Mouse (Mus musculus) MEL (cell line): ENCODE results near the gene Camkv. TPM values are rescaled to one million over a fixed set of nuclear protein-coding genes. Genes with fewer than 3 reads are reported as not detected.

Experiments
- DNase-seq: peaks from one replicate; pipeline ENCODE4 v3.0.0; 2011; ENCODE audit warnings: low read depth, low spot score
- H3K27ac ChIP-seq: 2 replicates; pipeline ENCODE4 v1.5.1; 2012; ENCODE audit warnings: low read depth, mild to moderate bottlenecking, control low read depth, low read length, moderate library complexity; ENCODE audit not compliant: control insufficient read depth
- H3K27me3 ChIP-seq, 2 experiments: fragments of 150-350 bp in 1 of 2; sonication (generic) in 1 of 2; 2 replicates each; pipeline ENCODE4 v1.6.1; 2012; ENCODE audit warnings: low read length in 2 of 2, mild to moderate bottlenecking in 2 of 2, improper control_type of control experiment in 1 of 2, moderate library complexity in 1 of 2; ENCODE audit not compliant: insufficient read depth in 2 of 2, control insufficient read depth in 1 of 2
- H3K36me3 ChIP-seq, 2 experiments: 2 replicates each; pipeline ENCODE4 v1.6.1; 2012 to 2014; ENCODE audit warnings: low read length in 2 of 2, improper control_type of control experiment in 1 of 2, inconsistent platforms in 1 of 2, mild to moderate bottlenecking in 1 of 2; ENCODE audit not compliant: insufficient read depth in 2 of 2, control insufficient read depth in 1 of 2
- H3K4me1 ChIP-seq, 2 experiments: fragments of 150-350 bp in 1 of 2; sonication (generic) in 1 of 2; 2 replicates each; pipeline ENCODE4 v1.6.1; 2012; ENCODE audit warnings: low read length in 2 of 2, improper control_type of control experiment in 1 of 2, mild to moderate bottlenecking in 1 of 2; ENCODE audit not compliant: insufficient read depth in 2 of 2, control insufficient read depth in 1 of 2
- H3K4me3 ChIP-seq, 2 experiments: fragments of 150-350 bp in 1 of 2; sonication (generic) in 1 of 2; 2 replicates each; pipeline ENCODE4 v1.5.1; 2012; ENCODE audit warnings: low read depth in 2 of 2, low read length in 2 of 2, mild to moderate bottlenecking in 2 of 2, moderate library complexity in 2 of 2, control low read depth in 1 of 2, improper control_type of control experiment in 1 of 2; ENCODE audit not compliant: control insufficient read depth in 1 of 2, insufficient read depth in 1 of 2
- H3K79me2 ChIP-seq: 2 replicates; pipeline ENCODE4 v1.6.1; 2012; ENCODE audit warnings: mild to moderate bottlenecking, low read length, moderate library complexity; ENCODE audit not compliant: control insufficient read depth, poor library complexity, insufficient read depth
- H3K9ac ChIP-seq: 2 replicates; pipeline ENCODE4 v1.6.1; 2012; ENCODE audit warnings: low read depth, mild to moderate bottlenecking, control low read depth, low read length, moderate library complexity; ENCODE audit not compliant: control insufficient read depth, poor library complexity, severe bottlenecking
- H3K9me3 ChIP-seq: fragments of 150-350 bp; sonication (generic); replicated peaks from 2 replicates; pipeline ENCODE4 v1.6.1; 2012; ENCODE audit warnings: mild to moderate bottlenecking, low read length, improper control_type of control experiment, moderate library complexity; ENCODE audit not compliant: insufficient read depth
- CHD1 ChIP-seq: IDR thresholded peaks from 2 replicates; pipeline ENCODE4 v1.6.1; 2012; ENCODE audit warnings: low read depth, mild to moderate bottlenecking, inconsistent platforms, low read length, improper control_type of control experiment
- CHD2 ChIP-seq: IDR thresholded peaks from 2 replicates; pipeline ENCODE4 v1.6.1; 2011; ENCODE audit warnings: low read length, improper control_type of control experiment
- E2F4 ChIP-seq: IDR thresholded peaks from 2 replicates; pipeline ENCODE4 v1.6.1; 2011; ENCODE audit warnings: low read depth, low read length, improper control_type of control experiment, borderline replicate concordance
- EP300 ChIP-seq, 2 experiments: IDR thresholded peaks; 2 replicates each; pipeline ENCODE4 v1.6.1; 2011; ENCODE audit warnings: improper control_type of control experiment in 2 of 2, low read length in 2 of 2, low read depth in 1 of 2, mild to moderate bottlenecking in 1 of 2
- ETS1 ChIP-seq: IDR thresholded peaks from 2 replicates; pipeline ENCODE4 v1.6.1; 2012; ENCODE audit warnings: low read depth, mild to moderate bottlenecking, inconsistent platforms, low read length, improper control_type of control experiment, moderate library complexity
- HCFC1 ChIP-seq: IDR thresholded peaks from 2 replicates; pipeline ENCODE4 v1.6.1; 2012; ENCODE audit warnings: low read depth, mild to moderate bottlenecking, inconsistent platforms, low read length, improper control_type of control experiment, moderate library complexity
- KAT2A ChIP-seq: conservative IDR thresholded peaks from 2 replicates; pipeline ENCODE4 v1.6.1; 2012; ENCODE audit warnings: low read depth, low read length, improper control_type of control experiment, inconsistent platforms
- MAX ChIP-seq: IDR thresholded peaks from 2 replicates; pipeline ENCODE4 v1.6.1; 2011; ENCODE audit warnings: low read length, improper control_type of control experiment
- MAZ ChIP-seq: IDR thresholded peaks from 2 replicates; pipeline ENCODE4 v1.6.1; 2012; ENCODE audit warnings: low read depth, mild to moderate bottlenecking, inconsistent platforms, low read length, improper control_type of control experiment
- MEF2A ChIP-seq: IDR thresholded peaks from 2 replicates; pipeline ENCODE4 v1.6.1; 2014; ENCODE audit warnings: low read depth, mild to moderate bottlenecking, inconsistent platforms, low read length, improper control_type of control experiment; ENCODE audit not compliant: poor library complexity, insufficient replicate concordance, severe bottlenecking; ENCODE audit errors: extremely low read depth
- MXI1 ChIP-seq: IDR thresholded peaks from 2 replicates; pipeline ENCODE4 v1.6.1; 2011; ENCODE audit warnings: mild to moderate bottlenecking, low read depth, low read length, improper control_type of control experiment
- MYB ChIP-seq: IDR thresholded peaks from 2 replicates; pipeline ENCODE4 v1.6.1; 2011; ENCODE audit warnings: mild to moderate bottlenecking, low read depth, low read length, improper control_type of control experiment
- NELFE ChIP-seq: IDR thresholded peaks from 2 replicates; pipeline ENCODE4 v1.6.1; 2011; ENCODE audit warnings: low read depth, low read length, improper control_type of control experiment
- NRF1 ChIP-seq: IDR thresholded peaks from 2 replicates; pipeline ENCODE4 v1.6.1; 2014; ENCODE audit warnings: low read depth, mild to moderate bottlenecking, inconsistent platforms, low read length, improper control_type of control experiment, moderate library complexity; ENCODE audit not compliant: poor library complexity, insufficient read depth, severe bottlenecking
- POLR2AphosphoS2 ChIP-seq: IDR thresholded peaks from 2 replicates; pipeline ENCODE4 v1.6.1; 2011; ENCODE audit warnings: low read length, improper control_type of control experiment
- POLR2AphosphoS5 ChIP-seq: IDR thresholded peaks from 2 replicates; pipeline ENCODE4 v1.6.1; 2012; ENCODE audit warnings: low read depth, borderline replicate concordance, mild to moderate bottlenecking, inconsistent platforms, low read length, moderate library complexity, mixed read lengths
- RAD21 ChIP-seq: IDR thresholded peaks from 2 replicates; pipeline ENCODE4 v1.6.1; 2011; ENCODE audit warnings: mild to moderate bottlenecking, low read depth, low read length, improper control_type of control experiment
- RCOR1 ChIP-seq: IDR thresholded peaks from 2 replicates; pipeline ENCODE4 v1.6.1; 2012; ENCODE audit warnings: low read depth, mild to moderate bottlenecking, inconsistent platforms, low read length, improper control_type of control experiment
- SIN3A ChIP-seq: IDR thresholded peaks from 2 replicates; pipeline ENCODE4 v1.6.1; 2012; ENCODE audit warnings: low read length, improper control_type of control experiment, inconsistent platforms
- TAL1 ChIP-seq: IDR thresholded peaks from 2 replicates; pipeline ENCODE4 v1.6.1; 2012; ENCODE audit warnings: mild to moderate bottlenecking, inconsistent platforms, low read length, moderate library complexity, mixed read lengths
- UBTF ChIP-seq: IDR thresholded peaks from 2 replicates; pipeline ENCODE4 v1.6.1; 2012; ENCODE audit warnings: low read depth, mild to moderate bottlenecking, inconsistent platforms, low read length, improper control_type of control experiment, moderate library complexity, borderline replicate concordance; ENCODE audit not compliant: insufficient read depth
- USF1 ChIP-seq: IDR thresholded peaks from 2 replicates; pipeline ENCODE4 v1.6.1; 2014; ENCODE audit warnings: low read depth, mild to moderate bottlenecking, inconsistent platforms, low read length, improper control_type of control experiment, moderate library complexity
- ZMIZ1 ChIP-seq: IDR thresholded peaks from 2 replicates; pipeline ENCODE4 v1.6.1; 2012; ENCODE audit warnings: low read depth, mild to moderate bottlenecking, inconsistent platforms, low read length, improper control_type of control experiment, moderate library complexity
- polyA plus RNA-seq, 2 experiments: library from polyadenylated mRNA; stranded (reverse) in 1 of 2; unstranded in 1 of 2; fragments of >175 nt in 1 of 2; fragments of >200 nt in 1 of 2; gene quantifications; 2 replicates each; pipeline versions ENCODE4 v1.2.1 to v1.2.4; 2012; ENCODE audit warnings: low replicate concordance in 2 of 2, low read depth in 1 of 2; ENCODE audit not compliant: insufficient read length in 2 of 2, insufficient read depth in 1 of 2, missing spikeins in 1 of 2
- total RNA-seq: library from RNA; depleted of rRNA; stranded (reverse); fragments of 300-350 nt; gene quantifications from 2 replicates; pipeline ENCODE4 v1.2.3, GENCODE M21; 2012

Gene Camkv
- total and polyA plus RNA-seq, 3 experiments = 0.08 to 0.14 TPM; not detected in 1

GRCm38 (mm10) chr9:107908410-107909158 lies 26.9 kb upstream of the Camkv start (continued):
- no peak for TF ChIP-seq ZMIZ1
- 0 out of 2 replicates have a peak, but pooled peaks have one; percentile 10 for TF ChIP-seq MYB
- 0 out of 2 replicates have a peak, but pooled peaks have one; percentile 19 for TF ChIP-seq USF1
- peak; percentile 88 for TF ChIP-seq MAX
- no peak; the same call in 1 of the 2 replicates for TF ChIP-seq NELFE
- TF ChIP-seq TAL1 = peak; percentile 52
- no peak; the same call in none of the 2 replicates for TF ChIP-seq MXI1
- TF ChIP-seq UBTF = no peak
- peak; percentile 83 for TF ChIP-seq SIN3A
- TF ChIP-seq EP300 (IDR thresholded peaks at IDR 0.05; ENCODE audit: low read depth in 1 of 2, low read length in 2 of 2) = peak; percentile 69 to 78
- TF ChIP-seq RCOR1 = peak; percentile 83
- 0 out of 2 replicates have a peak, but pooled peaks have one; percentile 42 for TF ChIP-seq HCFC1
- peak; percentile 31; the same call in 1 of the 2 replicates for TF ChIP-seq CHD2
- TF ChIP-seq MEF2A = no peak
- TF ChIP-seq KAT2A = peak; percentile 47

- Histone ChIP-seq H3K4me3 (no peak overlapping the region), H3K9ac (no peak overlapping the region), H3K9me3 (no peaks in the 10 kb centered on the region), H3K36me3 (peaks cover 0 to 36% of the 10 kb centered on the region in 2 experiments; a peak in 2 of 4 replicates), H3K4me1 (peaks cover 10 to 48% of the 10 kb centered on the region in 2 experiments), H3K27ac (no peak overlapping the region; the same call in 1 of the 2 replicates)
- TF ChIP-seq POLR2AphosphoS2 = no peak
- TF ChIP-seq MAZ = no peak
- TF ChIP-seq UBTF = no peak
- no peak for TF ChIP-seq POLR2AphosphoS5
- no peak for TF ChIP-seq E2F4
- TF ChIP-seq TAL1 = no peak
- TF ChIP-seq MYB = no peak
- TF ChIP-seq MAX = no peak
- no peak for TF ChIP-seq SIN3A
- TF ChIP-seq KAT2A = no peak
- TF ChIP-seq CHD1 = no peak
- TF ChIP-seq NELFE = no peak
- no peak for TF ChIP-seq ETS1
- no peak for TF ChIP-seq RAD21
- no peak for TF ChIP-seq NRF1
- TF ChIP-seq, all 39 proteins: peak for 0
- DNase-seq = no peak
- H3K79me2 ChIP-seq = peaks cover 4% of the 10 kb centered on the region
- H3K27me3 ChIP-seq = no peaks in the 10 kb centered on the region
These were observed 25.3 kb upstream of the Camkv start for GRCm38 (mm10) chr9:107910025-107910769.
